Mouse (Mus musculus): ENCODE measurements around the gene Rtbdn. TPM values are rescaled to one million over a fixed set of nuclear protein-coding genes. Genes with fewer than 3 reads are reported as not detected.
A peak's percentile ranks its signal among the peaks of the same experiment; 100 is the strongest.

Gene Rtbdn
- polyA plus RNA-seq, 1 experiment = not detected

- no peak for TF ChIP-seq GATA1 (IDR thresholded peaks at IDR 0.05; ENCODE audit: low read length)
Observed at GRCm38 (mm10) chr8:84980622-84981358, 34.0 kb downstream of the Rtbdn start.

- no peak for TF ChIP-seq GATA1 (IDR thresholded peaks at IDR 0.05; ENCODE audit: low read length)
Observed at GRCm38 (mm10) chr8:84981644-84982498, 35.1 kb downstream of the Rtbdn start.

- no peak for TF ChIP-seq GATA1 (IDR thresholded peaks at IDR 0.05; ENCODE audit: low read length)
Observed at GRCm38 (mm10) chr8:84982499-84983011, 35.8 kb downstream of the Rtbdn start.

- TF ChIP-seq GATA1 (IDR thresholded peaks at IDR 0.05; ENCODE audit: low read length) = no peak
Observed at GRCm38 (mm10) chr8:84984294-84985048, 37.7 kb downstream of the Rtbdn start.

GRCm38 (mm10) chr8:84985049-84985683, 38.4 kb downstream of the Rtbdn start:
- no peak for TF ChIP-seq GATA1 (IDR thresholded peaks at IDR 0.05; ENCODE audit: low read length)

GRCm38 (mm10) chr8:84985684-84986378, 39.0 kb downstream of the Rtbdn start:
- TF ChIP-seq GATA1 (IDR thresholded peaks at IDR 0.05; ENCODE audit: low read length) = no peak

- peak; percentile 90 for TF ChIP-seq GATA1 (IDR thresholded peaks at IDR 0.05; ENCODE audit: low read length)
Observed at GRCm38 (mm10) chr8:84986379-84986945, 39.7 kb downstream of the Rtbdn start.

- no peak for TF ChIP-seq GATA1 (IDR thresholded peaks at IDR 0.05; ENCODE audit: low read length)
Observed at GRCm38 (mm10) chr8:84987388-84987787, 40.6 kb downstream of the Rtbdn start.

GRCm38 (mm10) chr8:84987903-84988302, 41.1 kb downstream of the Rtbdn start:
- no peak for TF ChIP-seq GATA1 (IDR thresholded peaks at IDR 0.05; ENCODE audit: low read length)

GRCm38 (mm10) chr8:84989311-84989731, 42.5 kb downstream of the Rtbdn start:
- no peak for TF ChIP-seq GATA1 (IDR thresholded peaks at IDR 0.05; ENCODE audit: low read length)

GRCm38 (mm10) chr8:84989810-84990209, 43.0 kb downstream of the Rtbdn start:
- no peak for TF ChIP-seq GATA1 (IDR thresholded peaks at IDR 0.05; ENCODE audit: low read length)

GRCm38 (mm10) chr8:84990349-84990748, 43.6 kb downstream of the Rtbdn start, which contains the start of gene Hook2:
Gene Hook2, plus strand, starts transcription at chr8:84990603.
- TF ChIP-seq GATA1 (IDR thresholded peaks at IDR 0.05; ENCODE audit: low read length) = no peak

- TF ChIP-seq GATA1 (IDR thresholded peaks at IDR 0.05; ENCODE audit: low read length) = no peak
Observed at GRCm38 (mm10) chr8:84990836-84991235, 44.0 kb downstream of the Rtbdn start.

- TF ChIP-seq GATA1 (IDR thresholded peaks at IDR 0.05; ENCODE audit: low read length) = no peak
Observed at GRCm38 (mm10) chr8:84994375-84994774, 47.6 kb downstream of the Rtbdn start.
